Mouse (Mus musculus) C2C12 (cell line): ENCODE measurements around the gene Sdk1. TPM values are rescaled to one million over a fixed set of nuclear protein-coding genes. Genes with fewer than 3 reads are reported as not detected.

Experiments used
- H3K27me3 ChIP-seq: one replicate; pipeline ENCODE4 v1.6.1; 2011; ENCODE audit not compliant: control insufficient read depth, insufficient read depth, insufficient read length
- H3K36me3 ChIP-seq: one replicate; pipeline ENCODE4 v1.6.1; 2011; ENCODE audit not compliant: control insufficient read depth, insufficient read depth
- H3K4me3 ChIP-seq: one replicate; pipeline ENCODE4 v1.5.1; 2011; ENCODE audit warnings: mild to moderate bottlenecking, control low read depth; ENCODE audit not compliant: poor library complexity, insufficient read depth, severe bottlenecking
- H3K79me2 ChIP-seq: one replicate; pipeline ENCODE4 v1.6.1; 2011; ENCODE audit not compliant: control insufficient read depth, insufficient read depth
- H3K79me3 ChIP-seq: one replicate; pipeline ENCODE4 v1.6.1; 2011; ENCODE audit warnings: low read depth, control low read depth
- H3ac ChIP-seq: one replicate; pipeline ENCODE3; 2011; ENCODE audit warnings: low read depth; ENCODE audit not compliant: control insufficient read depth, insufficient read length
- CEBPB ChIP-seq: IDR thresholded peaks from one replicate; pipeline ENCODE4 v1.6.1; 2011; ENCODE audit warnings: low read depth, mild to moderate bottlenecking, control low read depth, moderate library complexity
- CTCF ChIP-seq: IDR thresholded peaks from one replicate; pipeline ENCODE4 v1.5.1; 2011; ENCODE audit not compliant: control insufficient read depth, insufficient read depth, insufficient read length
- FOSL1 ChIP-seq: IDR thresholded peaks from one replicate; pipeline ENCODE4 v1.8.0; 2011; ENCODE audit warnings: mild to moderate bottlenecking, low read length; ENCODE audit not compliant: poor library complexity, insufficient read depth, severe bottlenecking
- MAX ChIP-seq: IDR thresholded peaks from one replicate; pipeline ENCODE4 v1.6.1; 2011; ENCODE audit warnings: mild to moderate bottlenecking, control low read depth
- MYOD1 ChIP-seq: IDR thresholded peaks from one replicate; pipeline ENCODE4 v1.6.1; 2011; ENCODE audit warnings: low read depth; ENCODE audit not compliant: control insufficient read depth, insufficient read length
- MYOG ChIP-seq: IDR thresholded peaks from one replicate; pipeline ENCODE4 v1.6.1; 2011; ENCODE audit not compliant: control insufficient read depth, insufficient read length; ENCODE audit errors: extremely low read depth
- USF1 ChIP-seq: IDR thresholded peaks from one replicate; pipeline ENCODE4 v1.6.1; 2011; ENCODE audit warnings: low read depth, mild to moderate bottlenecking, control low read depth, moderate library complexity
- polyA plus RNA-seq: library from polyadenylated mRNA; unstranded; fragments of >200 nt; fragmentation: generic; extraction: Trizol; gene quantifications from one replicate; pipeline ENCODE4 v1.2.1, GENCODE M21; 2012; ENCODE audit warnings: missing spikeins

Gene Sdk1
- polyA plus RNA-seq, 1 experiment: 0.61 TPM

DNA sequence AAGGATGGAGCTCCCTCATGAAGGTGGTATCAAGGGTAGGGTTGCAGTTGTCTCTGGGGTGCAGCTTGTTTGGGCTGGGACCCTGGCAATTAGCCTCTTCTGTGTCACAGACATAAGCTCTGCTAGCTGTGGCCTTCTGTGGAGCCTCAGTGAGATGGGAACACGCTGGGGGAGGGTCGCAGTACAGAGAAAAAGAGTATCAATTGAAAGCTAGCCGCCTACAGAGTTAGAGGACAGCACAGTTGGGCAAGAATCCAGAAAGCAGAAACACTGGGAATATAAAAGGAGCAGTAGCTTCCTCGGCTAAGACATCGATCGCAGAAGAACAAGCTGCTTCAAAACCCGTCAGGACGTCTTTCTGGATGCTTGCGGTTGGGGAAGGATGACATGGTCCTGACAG, 795.2 kb downstream of the Sdk1 start:
- Histone ChIP-seq H3K36me3 (no peaks in the 10 kb centered on the region), H3K79me2 (no peaks in the 10 kb centered on the region), H3ac (no peak overlapping the region), H3K79me3 (no peaks in the 10 kb centered on the region), H3K4me3 (no peak overlapping the region), H3K27me3 (no peaks in the 10 kb centered on the region)
- TF ChIP-seq USF1 (no peak), MAX (no peak), MYOG (no peak), MYOD1 (no peak), FOSL1 (no peak), CEBPB (no peak), CTCF (no peak)

DNA sequence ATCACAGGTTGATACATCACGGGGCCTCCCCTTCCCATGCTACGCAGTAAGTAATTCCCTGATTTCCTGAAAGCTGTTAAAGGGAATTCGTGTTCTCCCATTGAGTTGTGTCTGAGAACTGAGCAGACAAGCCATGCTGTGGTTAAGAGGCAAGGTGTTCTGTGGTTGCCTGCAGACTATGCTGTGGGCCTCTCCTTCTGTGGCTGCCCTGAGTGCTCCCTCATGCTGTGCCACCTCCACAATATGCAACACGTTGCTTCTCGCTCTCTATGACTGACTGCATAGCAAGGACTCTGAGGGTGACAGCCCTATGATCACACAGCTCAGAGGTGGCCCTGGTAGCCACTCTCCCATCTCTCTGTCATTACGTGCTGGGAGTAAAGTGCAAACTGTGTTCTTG, 797.9 kb downstream of the Sdk1 start:
- no peaks in the 10 kb centered on the region for H3K27me3 ChIP-seq
- TF ChIP-seq MYOD1: no peak
- no peak for TF ChIP-seq MAX
- no peak for TF ChIP-seq FOSL1
- no peak for TF ChIP-seq CEBPB
- no peaks in the 10 kb centered on the region for H3K79me3 ChIP-seq
- no peak overlapping the region for H3K4me3 ChIP-seq
- H3ac ChIP-seq: no peak overlapping the region
- no peaks in the 10 kb centered on the region for H3K36me3 ChIP-seq
- no peaks in the 10 kb centered on the region for H3K79me2 ChIP-seq

DNA sequence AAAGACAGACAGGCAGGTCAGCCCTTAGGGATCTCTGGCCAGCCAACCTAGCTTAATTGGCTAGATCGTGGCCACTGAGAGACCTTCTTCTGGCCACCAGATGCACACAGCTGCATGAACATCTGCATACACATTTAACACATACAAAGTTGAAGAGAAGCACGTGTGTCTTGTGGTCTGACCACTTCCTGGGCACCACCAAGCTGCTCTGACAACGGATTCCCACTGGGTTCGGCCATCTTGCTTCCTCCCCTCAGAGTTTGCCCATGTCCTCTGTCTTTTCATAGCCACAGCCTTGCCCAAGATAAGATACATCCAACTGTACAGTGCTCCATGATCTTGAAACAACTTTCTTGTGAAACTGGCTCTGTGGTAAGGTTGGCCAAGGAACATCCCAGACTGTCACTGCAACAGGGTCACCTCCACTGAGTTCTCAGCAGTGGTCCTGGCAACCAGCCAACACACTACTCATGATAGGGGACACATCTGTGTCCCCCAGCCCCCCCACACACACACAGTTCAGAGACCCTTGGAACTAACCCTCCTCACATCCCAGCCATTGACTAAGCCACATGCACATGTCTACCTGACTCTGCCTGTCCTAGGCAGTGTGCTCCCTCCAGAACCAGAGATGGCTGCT, 798.7 kb downstream of the Sdk1 start:
- no peaks in the 10 kb centered on the region for H3K79me3 ChIP-seq
- H3K27me3 ChIP-seq: no peaks in the 10 kb centered on the region
- TF ChIP-seq MYOD1 (no peak), MYOG (no peak), CEBPB (no peak), CTCF (no peak), USF1 (no peak), MAX (no peak), FOSL1 (no peak)
- no peaks in the 10 kb centered on the region for H3K79me2 ChIP-seq
- H3K4me3 ChIP-seq: no peak overlapping the region
- no peak overlapping the region for H3ac ChIP-seq
- H3K36me3 ChIP-seq: no peaks in the 10 kb centered on the region

DNA sequence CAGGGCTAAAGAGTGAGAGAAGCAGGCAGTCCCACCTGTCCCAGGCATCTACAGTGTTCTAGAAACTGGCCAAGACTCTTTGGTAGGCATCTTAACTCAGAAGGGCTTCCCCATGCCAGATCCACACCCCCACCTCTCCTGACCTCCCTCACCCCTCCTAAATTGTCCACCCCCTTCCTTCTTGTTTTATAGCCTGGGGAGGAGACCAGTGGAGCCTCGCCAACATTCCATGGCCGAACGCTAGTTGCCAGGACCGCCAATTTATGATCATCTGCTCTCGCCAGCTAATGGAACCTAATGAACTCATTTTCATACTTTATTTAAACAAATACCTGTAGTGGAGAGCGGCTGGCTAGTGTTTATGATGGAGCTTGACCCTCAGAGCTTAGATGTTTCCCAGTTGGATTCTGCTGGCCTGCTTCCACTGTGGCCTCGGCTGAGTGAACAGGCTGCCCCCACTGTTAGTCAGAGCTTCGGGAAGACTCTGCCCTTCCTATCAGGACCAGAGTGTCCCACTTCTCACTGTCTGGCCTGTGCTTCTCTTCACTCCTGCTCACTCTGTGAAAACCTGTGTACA, 800.0 kb downstream of the Sdk1 start:
- no peak overlapping the region for H3K4me3 ChIP-seq
- no peaks in the 10 kb centered on the region for H3K79me3 ChIP-seq
- H3K36me3 ChIP-seq: no peaks in the 10 kb centered on the region
- TF ChIP-seq MYOD1 (no peak), MYOG (no peak), FOSL1 (no peak), MAX (no peak), CTCF (no peak), USF1 (no peak), CEBPB (no peak)
- no peaks in the 10 kb centered on the region for H3K79me2 ChIP-seq
- H3K27me3 ChIP-seq: no peaks in the 10 kb centered on the region
- H3ac ChIP-seq: no peak overlapping the region

DNA sequence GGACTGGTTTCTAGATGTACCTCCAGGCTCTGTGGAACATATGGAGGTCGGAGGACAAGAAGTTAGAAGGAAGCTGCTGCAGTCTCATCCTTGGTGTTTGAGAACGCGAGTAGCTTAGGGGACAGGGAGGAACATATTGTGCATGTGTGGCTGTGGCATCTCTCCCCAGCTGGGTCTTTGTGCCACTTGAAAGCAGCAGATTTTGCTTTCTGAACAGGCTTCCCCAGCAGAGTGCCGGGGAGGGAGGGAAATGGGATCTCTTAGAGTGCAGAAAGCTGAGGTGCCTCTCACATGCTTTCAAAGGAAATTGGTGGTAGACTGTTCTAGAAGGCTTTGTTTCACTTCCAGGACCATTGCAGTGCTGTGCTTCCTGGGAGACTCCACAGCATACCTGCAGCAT, 820.5 kb downstream of the Sdk1 start:
- H3K27me3 ChIP-seq: no peaks in the 10 kb centered on the region
- H3K4me3 ChIP-seq: no peak overlapping the region
- H3K79me2 ChIP-seq: no peaks in the 10 kb centered on the region

More for the DNA sequence above, 820.5 kb downstream of the Sdk1 start:
- Histone ChIP-seq H3ac (no peak overlapping the region), H3K36me3 (no peaks in the 10 kb centered on the region), H3K79me3 (no peaks in the 10 kb centered on the region)
- no peak for TF ChIP-seq MYOG
- TF ChIP-seq MYOD1: no peak
- TF ChIP-seq USF1: no peak
- no peak for TF ChIP-seq CTCF
- no peak for TF ChIP-seq MAX
- TF ChIP-seq FOSL1: no peak
- no peak for TF ChIP-seq CEBPB
